In the genomic region with DNA sequence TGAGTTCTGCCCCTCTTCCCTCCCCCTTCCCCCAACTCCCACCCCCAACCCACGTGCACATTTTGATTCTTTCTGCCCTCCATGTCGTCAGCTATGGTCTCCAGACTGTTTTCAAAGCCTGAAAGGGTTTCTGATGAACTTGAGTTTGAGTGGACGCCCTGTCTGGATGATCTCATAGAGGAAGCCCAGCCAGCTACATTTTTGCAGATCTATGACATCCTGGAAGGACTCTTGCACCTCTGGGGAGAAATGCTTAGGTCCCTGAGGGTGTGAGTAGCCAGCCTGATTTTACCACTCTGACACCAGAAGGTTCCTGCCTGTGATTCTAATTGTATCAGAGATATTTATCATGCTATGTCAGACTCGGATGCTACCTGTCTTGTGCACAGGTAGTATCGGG, we compare ENCODE assay signal across 18 mouse cellular contexts.
DNase-seq lines count a peak whose midpoint lies in the region; TF ChIP-seq lines count a peak whose summit lies in the region.
"Had no signal": no experiment of that assay in that cellular context is flagged by ENCODE, and none has a peak within 500 bp of the region (broad histone marks: within the 10 kb centered on the region; RNA-seq: fewer than 3 reads in every experiment).

No protein-coding gene starts in this region.

- peak; percentile 92 for DNase-seq in heart, adult 11 months
- no peak for DNase-seq in heart, postnatal 25 days (ENCODE audit: low spot score)
- peak; percentile 50 for DNase-seq in 3T3-L1 (ENCODE audit: low read depth, low spot score)
- DNase-seq in thymus, adult 2 months = no peak
- no peak for DNase-seq in layer of hippocampus, postnatal 14 days (ENCODE audit: low spot score in 2 of 2)
- DNase-seq: adrenal gland, adult 8-10 months; adrenal gland, postnatal 25 days; cerebellum, adult 18-20 months; gastrocnemius, postnatal 14 days; heart, adult 2 months; kidney, adult 11 months had no signal

- intact Hi-C loops in heart, postnatal 25 days (cut with DNase I) = loop anchor here (5.0 to 10.0 kb wide), 3 partner anchors 294 to 352 kb away; no protein-coding TSS in a partner anchor

- no peak overlapping the region for H3K4me3 ChIP-seq in bone marrow macrophage, adult 2 months (ENCODE audit: insufficient read depth, low read length)
- no peak overlapping the region for H3K4me3 ChIP-seq in thymus, adult 2 months (ENCODE audit: control insufficient read depth, insufficient read depth, low read length)
- H3K4me3 ChIP-seq: forebrain, embryonic 10.5 days; forebrain, embryonic 13.5 days; heart, adult 2 months; heart, embryonic 15.5 days; hindbrain, embryonic 10.5 days; hindbrain, embryonic 13.5 days; intestine, embryonic 15.5 days had no signal

- peak overlapping the region; percentile 7; the same call in 1 of the 2 replicates for H3K27ac ChIP-seq in bone marrow macrophage, adult 2 months (ENCODE audit: insufficient read depth, low read depth, low read length)
- H3K27ac ChIP-seq in thymus, adult 2 months (ENCODE audit: control insufficient read depth, insufficient read depth, low read length) = no peak overlapping the region
- H3K27ac ChIP-seq: forebrain, embryonic 10.5 days; forebrain, embryonic 13.5 days; heart, adult 2 months; heart, embryonic 15.5 days; hindbrain, embryonic 10.5 days; hindbrain, embryonic 13.5 days; intestine, embryonic 15.5 days had no signal

- no peaks in the 10 kb centered on the region for H3K27me3 ChIP-seq in thymus, adult 2 months (ENCODE audit: control insufficient read depth, insufficient read depth, low read length)
- H3K27me3 ChIP-seq: forebrain, embryonic 13.5 days; heart, embryonic 15.5 days; hindbrain, embryonic 13.5 days; intestine, embryonic 15.5 days had no signal

- peaks cover 72% of the 10 kb centered on the region for H3K4me1 ChIP-seq in bone marrow macrophage, adult 2 months (ENCODE audit: control insufficient read depth, insufficient read depth, low read length)
- no peaks in the 10 kb centered on the region for H3K4me1 ChIP-seq in thymus, adult 2 months (replicated peaks; ENCODE audit: control insufficient read depth, insufficient read depth, low read length)

- H3K36me3 ChIP-seq in thymus, adult 2 months (ENCODE audit: control insufficient read depth, insufficient read depth, low read length) = no peaks in the 10 kb centered on the region
- H3K36me3 ChIP-seq: forebrain, embryonic 10.5 days; heart, embryonic 15.5 days; hindbrain, embryonic 10.5 days; hindbrain, embryonic 13.5 days; intestine, embryonic 15.5 days had no signal

- TF ChIP-seq CTCF in bone marrow macrophage, adult 2 months (IDR thresholded peaks at IDR 0.05; ENCODE audit: low read depth, low read length) = no peak
- TF ChIP-seq CTCF in thymus, adult 2 months (IDR thresholded peaks at IDR 0.05; ENCODE audit: borderline replicate concordance, control insufficient read depth, extremely low read depth, insufficient read depth, low read length, poor library complexity) = no peak

- WGBS in thymus, adult 2 months = 91% methylated on average over 5 of the region's 5 CpGs

- TF ChIP-seq POLR2A in bone marrow macrophage, adult 2 months (IDR thresholded peaks at IDR 0.05; ENCODE audit: borderline replicate concordance, low read depth, low read length) = no peak
- TF ChIP-seq POLR2A in thymus, adult 2 months (IDR thresholded peaks at IDR 0.05; ENCODE audit: control insufficient read depth, extremely low read depth, insufficient read depth, low read length, poor library complexity) = no peak

Comparison
In these comparisons a context has a peak if more than half of its experiments do, and no peak if none do; other contexts are left out.
1. DNase-seq: peak in heart, adult 11 months (single experiment) and 3T3-L1 (single experiment); none in heart, postnatal 25 days (single experiment), thymus, adult 2 months (single experiment) and layer of hippocampus, postnatal 14 days (0 of 2).